Mouse (Mus musculus) E14TG2a.4 (cell line): ENCODE measurements around the gene Exoc6.

ENCODE experiments used
- CTCF ChIP-seq: conservative IDR thresholded peaks from 2 replicates; pipeline ENCODE4 v1.5.1; 2014; ENCODE audit warnings: low read length
- NANOG ChIP-seq: IDR thresholded peaks from 2 replicates; pipeline ENCODE4 v1.6.1; 2014; ENCODE audit warnings: borderline replicate concordance, low read length, mixed read lengths
- POU5F1 ChIP-seq: IDR thresholded peaks from 2 replicates; pipeline ENCODE4 v1.6.1; 2014; ENCODE audit warnings: low read length, borderline replicate concordance

- no peak for TF ChIP-seq CTCF
- no peak for TF ChIP-seq NANOG
- TF ChIP-seq POU5F1 = no peak
Measured at GRCm38 (mm10) chr19:37650526-37650925, 100.3 kb downstream of the Exoc6 start.
